Mouse (Mus musculus) limb, embryonic 13.5 days (tissue): ENCODE results near the gene Parp12. TPM values are rescaled to one million over a fixed set of nuclear protein-coding genes. Genes with fewer than 3 reads are reported as not detected.
A peak's percentile ranks its signal among the peaks of the same experiment; 100 is the strongest.

Experiments used
- ATAC-seq: fragments of 200-750 bp; cut with Nextera tagmentation; 2 replicates; pipeline ENCODE4 v1.8.0; 2017; ENCODE audit warnings: low read depth, moderate number of reproducible peaks, moderate TSS enrichment; ENCODE audit not compliant: low FRiP score
- H3K27ac ChIP-seq: fragments of 300-500 bp; sonication (generic); 2 replicates; pipeline ENCODE4 v1.5.1; 2015; ENCODE audit warnings: inconsistent platforms, mild to moderate bottlenecking, moderate library complexity
- H3K27me3 ChIP-seq: fragments of 300-500 bp; sonication (generic); 2 replicates; pipeline ENCODE4 v1.6.1; 2015; ENCODE audit warnings: mild to moderate bottlenecking, inconsistent platforms
- H3K36me3 ChIP-seq: fragments of 300-500 bp; sonication (generic); 2 replicates; pipeline ENCODE4 v1.6.1; 2015; ENCODE audit warnings: inconsistent platforms, mild to moderate bottlenecking, moderate library complexity
- H3K4me1 ChIP-seq: fragments of 300-500 bp; sonication (generic); 2 replicates; pipeline ENCODE4 v1.6.1; 2015; ENCODE audit warnings: inconsistent platforms
- H3K4me2 ChIP-seq: fragments of 300-500 bp; sonication (generic); replicated peaks from 2 replicates; pipeline ENCODE4 v1.6.1; 2015; ENCODE audit warnings: inconsistent platforms, mild to moderate bottlenecking, moderate library complexity
- H3K4me3 ChIP-seq: fragments of 300-500 bp; sonication (generic); 2 replicates; pipeline ENCODE4 v1.5.1; 2015; ENCODE audit warnings: moderate library complexity, mild to moderate bottlenecking, inconsistent platforms
- H3K9ac ChIP-seq: fragments of 300-500 bp; sonication (generic); 2 replicates; pipeline ENCODE4 v1.6.1; 2015; ENCODE audit warnings: mild to moderate bottlenecking, inconsistent platforms
- H3K9me3 ChIP-seq: fragments of 300-500 bp; sonication (generic); 2 replicates; pipeline ENCODE4 v1.6.1; 2016; ENCODE audit warnings: inconsistent platforms
- WGBS: fragments of 180-500 bp; shearing (Covaris S2); methylation state at CpG from one replicate; pipeline ENCODE4 v1.1.7; 2015; 5-methylcytosine and 5-hydroxymethylcytosine counted together
- polyA plus RNA-seq: library from polyadenylated mRNA; unstranded; fragments of >200 nt; fragmentation: Nextera tagmentation; extraction: Ambion mirVana; gene quantifications from 2 replicates; pipeline ENCODE4 v1.2.1, GENCODE M21; 2015

Parp12 gene
- 7.7 and 8.5 TPM in 2 replicates for polyA plus RNA-seq

DNA sequence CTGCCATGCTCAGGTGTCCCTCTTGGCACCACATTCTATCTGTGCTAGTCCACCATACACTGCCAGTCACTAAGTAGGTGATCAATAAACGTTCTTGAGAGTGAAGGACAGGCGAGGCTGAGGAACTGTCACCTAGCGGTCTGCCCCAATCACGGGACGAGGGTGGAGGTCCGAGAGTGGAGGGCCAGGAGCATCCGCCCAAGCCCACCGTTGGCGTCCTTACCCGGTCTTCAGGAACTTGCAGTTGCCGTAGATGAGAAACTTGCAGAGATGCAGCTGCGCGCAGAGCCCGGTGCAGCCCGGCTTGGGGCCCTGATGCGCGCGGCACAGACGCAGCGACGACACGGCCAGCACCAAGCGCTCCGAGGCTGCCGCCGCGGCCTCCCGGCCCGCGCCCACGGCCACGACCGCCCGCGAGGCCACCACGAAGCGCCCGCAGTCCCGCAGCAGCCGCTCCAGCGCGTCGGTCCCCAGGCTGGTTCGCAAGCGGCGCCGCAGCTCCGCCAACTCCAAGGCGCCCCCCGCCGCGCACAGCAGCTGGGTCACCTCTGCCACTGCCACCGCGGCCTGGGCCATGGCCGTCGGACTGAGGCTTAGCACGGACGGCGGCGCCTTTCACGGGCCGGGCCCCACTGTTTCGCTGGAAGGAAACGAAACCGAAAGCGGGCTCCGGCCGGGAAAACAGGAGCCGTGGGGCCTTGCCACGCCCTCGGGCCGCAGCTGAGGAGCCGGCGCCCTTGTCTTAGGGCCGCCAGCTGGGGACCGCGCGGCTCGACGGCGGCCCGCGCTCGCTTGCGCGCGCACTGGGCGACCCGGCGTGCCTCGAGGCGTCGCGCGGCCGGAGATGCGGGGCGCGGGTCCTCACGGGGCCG lies at the start of gene Parp12:
Parp12 (minus strand) TSS at position 766 of the 872 bp plus-strand sequence.
- ATAC-seq = peak; percentile 83
- Histone ChIP-seq H3K27ac (peak within 1 kb of the TSS; percentile 39; the same call in 1 of the 2 replicates), H3K4me1 (no peaks in the 10 kb centered on the region), H3K9ac (peak within 1 kb of the TSS; percentile 86), H3K4me3 (peak within 1 kb of the TSS; percentile 84), H3K4me2 (peak within 1 kb of the TSS; percentile 69), H3K36me3 (no peaks in the 10 kb centered on the region), H3K9me3 (peaks cover 5% of the 10 kb centered on the region), H3K27me3 (peaks cover 62% of the 10 kb centered on the region)
- 2% methylated on average over 99 of the region's 101 CpGs for WGBS

DNA sequence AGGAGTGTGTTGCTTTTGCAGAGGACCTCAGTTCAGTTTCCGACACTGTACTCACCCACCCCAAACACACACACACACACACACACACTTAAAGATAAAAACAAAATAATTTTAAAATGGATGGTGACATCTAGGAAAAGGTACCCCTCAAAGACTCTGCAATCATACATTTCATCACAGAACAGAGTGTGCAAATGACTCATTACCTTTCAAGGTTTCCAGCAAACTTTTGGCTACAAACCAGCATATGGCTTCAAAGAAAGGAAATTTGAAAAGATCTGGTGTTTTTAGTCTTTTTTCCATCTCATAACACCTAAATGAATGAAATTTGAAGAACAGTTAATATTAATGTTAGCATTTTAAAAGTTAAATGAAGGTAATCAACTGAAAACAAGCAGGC lies 46.7 kb upstream of the Parp12 start:
- Histone ChIP-seq H3K36me3 (peaks cover 57% of the 10 kb centered on the region), H3K4me2 (no peak overlapping the region), H3K4me1 (no peaks in the 10 kb centered on the region), H3K9ac (no peak overlapping the region), H3K4me3 (no peak overlapping the region), H3K27ac (no peak overlapping the region), H3K9me3 (no peaks in the 10 kb centered on the region), H3K27me3 (no peaks in the 10 kb centered on the region)
- no peak for ATAC-seq
- 83% methylated on average over 1 of the region's 1 CpGs for WGBS

DNA sequence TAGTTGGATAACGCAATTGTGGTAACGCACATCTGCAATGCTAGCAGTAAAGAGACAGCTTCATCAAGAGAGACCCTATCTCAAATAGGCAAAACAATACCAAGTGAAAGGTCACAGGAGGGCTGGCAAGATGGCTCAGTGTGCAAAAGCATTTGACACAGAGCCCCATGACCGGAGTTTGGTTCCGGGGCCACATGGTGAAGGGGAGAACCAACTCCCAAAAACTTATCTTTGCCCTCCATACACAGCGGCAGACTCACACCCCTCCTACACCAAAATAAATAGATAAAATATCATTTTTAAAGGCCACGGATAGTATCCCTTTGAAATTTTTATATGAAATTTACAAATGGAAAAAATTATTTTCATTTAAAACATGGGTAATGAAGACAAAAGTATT lies 43.8 kb upstream of the Parp12 start:
- no peak overlapping the region for H3K27ac ChIP-seq
- WGBS = 96% methylated on average over 6 of the region's 6 CpGs
- no peaks in the 10 kb centered on the region for H3K27me3 ChIP-seq
- H3K4me2 ChIP-seq = no peak overlapping the region
- H3K36me3 ChIP-seq = peaks cover 51% of the 10 kb centered on the region
- no peaks in the 10 kb centered on the region for H3K9me3 ChIP-seq
- ATAC-seq = no peak
- H3K9ac ChIP-seq = no peak overlapping the region
- no peaks in the 10 kb centered on the region for H3K4me1 ChIP-seq
- no peak overlapping the region for H3K4me3 ChIP-seq

DNA sequence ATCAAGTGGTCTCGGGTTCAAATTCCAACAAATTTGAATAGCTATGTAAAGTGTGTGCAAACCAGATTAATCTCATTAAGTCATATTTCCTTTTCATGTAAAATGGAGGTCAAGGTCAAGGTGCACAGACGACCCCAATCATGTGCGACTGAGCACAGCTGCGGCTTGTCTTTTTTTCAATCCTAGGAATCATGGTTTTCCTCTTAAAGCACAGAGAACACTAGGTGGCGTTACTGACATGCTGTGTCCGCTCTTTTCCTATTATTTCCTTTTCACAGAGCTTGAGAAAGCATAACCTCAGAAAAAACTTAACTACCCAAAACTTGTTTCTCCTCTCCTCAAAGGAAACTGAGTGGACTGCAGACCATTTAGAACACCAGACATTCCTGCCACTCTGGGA lies 27.9 kb upstream of the Parp12 start:
- H3K36me3 ChIP-seq = peaks cover 68% of the 10 kb centered on the region
- 50% methylated on average over 6 of the region's 6 CpGs for WGBS

DNA sequence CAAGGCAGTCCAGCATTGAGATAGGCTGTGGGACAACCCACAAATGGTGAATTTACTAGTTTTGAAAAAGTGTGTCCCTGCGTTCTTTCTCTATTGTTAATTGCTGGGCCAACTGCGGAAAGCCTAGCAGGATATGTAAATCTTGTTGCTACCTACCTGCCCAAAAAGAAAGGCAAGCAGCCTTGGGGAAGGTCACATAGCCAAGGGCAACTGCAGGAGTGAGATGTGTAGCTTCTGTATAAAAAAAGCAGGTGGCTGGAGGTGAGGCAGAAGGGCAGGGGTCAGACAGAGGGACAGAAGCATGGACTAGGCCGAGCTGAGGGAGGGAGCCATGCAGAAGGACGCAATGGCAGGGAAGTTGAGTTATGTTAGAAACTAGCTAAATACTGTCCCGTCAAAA lies 14.4 kb upstream of the Parp12 start:
- ATAC-seq = no peak
- no peaks in the 10 kb centered on the region for H3K27me3 ChIP-seq
- H3K4me2 ChIP-seq = no peak overlapping the region
- H3K4me1 ChIP-seq = no peaks in the 10 kb centered on the region
- 70% methylated on average over 5 of the region's 5 CpGs for WGBS
- no peak overlapping the region for H3K9ac ChIP-seq
- H3K9me3 ChIP-seq = peaks cover 1% of the 10 kb centered on the region
- no peak overlapping the region for H3K27ac ChIP-seq
- H3K36me3 ChIP-seq = peaks cover 21% of the 10 kb centered on the region
- no peak overlapping the region for H3K4me3 ChIP-seq

More for the DNA sequence above, 27.9 kb upstream of the Parp12 start:
- Histone ChIP-seq H3K27me3 (no peaks in the 10 kb centered on the region), H3K4me2 (no peak overlapping the region), H3K9me3 (no peaks in the 10 kb centered on the region), H3K27ac (no peak overlapping the region), H3K4me3 (no peak overlapping the region), H3K9ac (no peak overlapping the region), H3K4me1 (no peaks in the 10 kb centered on the region)
- ATAC-seq = no peak

DNA sequence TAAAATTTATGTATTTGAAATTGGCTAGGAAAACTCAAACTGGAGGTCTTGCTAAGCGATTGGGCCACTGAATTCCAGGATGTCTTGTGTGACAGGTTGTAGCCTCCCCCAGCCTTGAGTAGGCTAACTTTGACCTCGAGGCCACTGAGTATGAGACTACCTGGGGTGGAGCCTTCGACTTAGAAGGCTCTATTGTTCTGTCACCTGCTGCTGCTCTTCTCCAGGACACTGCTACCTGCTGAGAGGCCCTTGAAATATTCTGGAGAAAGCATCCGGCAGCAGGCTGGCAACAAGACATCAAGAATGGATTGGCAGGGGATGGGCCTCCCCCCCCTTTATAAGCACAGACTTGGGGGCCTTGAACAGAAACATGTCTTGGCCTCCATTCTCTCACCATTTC lies 13.3 kb upstream of the Parp12 start:
- Histone ChIP-seq H3K27ac (no peak overlapping the region), H3K4me3 (no peak overlapping the region), H3K4me1 (no peaks in the 10 kb centered on the region), H3K27me3 (no peaks in the 10 kb centered on the region), H3K9me3 (peaks cover 8% of the 10 kb centered on the region), H3K9ac (no peak overlapping the region), H3K36me3 (peaks cover 21% of the 10 kb centered on the region), H3K4me2 (no peak overlapping the region)
- no peak for ATAC-seq
- 48% methylated on average over 4 of the region's 4 CpGs for WGBS

DNA sequence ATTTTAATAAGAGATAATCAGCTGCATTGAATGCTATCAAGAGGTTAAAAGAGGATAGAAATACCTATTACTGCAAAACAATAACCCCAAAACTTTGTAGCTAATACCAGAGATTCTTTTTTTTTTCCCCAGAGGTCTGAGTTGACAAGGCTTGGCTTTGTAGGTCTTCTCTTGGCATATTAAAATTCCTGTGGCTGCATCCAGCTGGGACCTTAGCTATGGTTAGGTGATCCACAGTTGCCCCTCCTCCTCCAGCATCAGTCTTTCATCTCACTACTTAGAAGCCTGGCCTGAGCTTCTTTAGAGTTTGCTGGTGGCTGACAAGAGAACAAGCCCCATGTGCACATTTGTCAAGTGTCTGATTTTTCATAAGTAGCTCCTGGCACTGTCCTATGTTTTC lies 6.6 kb upstream of the Parp12 start:
- H3K9ac ChIP-seq = no peak overlapping the region
- H3K36me3 ChIP-seq = no peaks in the 10 kb centered on the region
- no peak for ATAC-seq
- H3K27me3 ChIP-seq = peaks cover 7% of the 10 kb centered on the region; the same call in 1 of the 2 replicates
- H3K9me3 ChIP-seq = peaks cover 8% of the 10 kb centered on the region
- H3K4me2 ChIP-seq = no peak overlapping the region
- H3K27ac ChIP-seq = no peak overlapping the region
- no peaks in the 10 kb centered on the region for H3K4me1 ChIP-seq
- H3K4me3 ChIP-seq = no peak overlapping the region

DNA sequence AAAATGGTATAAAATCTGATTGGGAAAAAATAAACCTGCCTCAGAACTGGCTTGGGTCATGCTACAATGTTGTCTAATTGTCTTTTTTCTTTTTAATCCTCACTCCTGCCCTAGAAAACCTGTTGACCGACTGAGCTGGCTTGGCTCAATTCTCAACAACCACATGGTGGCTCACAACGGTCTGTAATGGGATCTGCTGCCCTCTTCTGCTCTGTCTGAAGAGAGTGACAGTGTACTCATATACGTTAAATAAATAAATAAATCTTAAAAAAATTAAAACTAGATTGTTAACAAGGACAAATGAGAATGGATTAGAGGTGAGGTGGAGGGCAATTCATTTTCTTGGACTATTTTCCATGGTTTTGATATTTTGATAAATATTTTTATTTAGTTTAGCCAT lies 2.5 kb upstream of the Parp12 start:
- peaks cover 46% of the 10 kb centered on the region for H3K27me3 ChIP-seq
- ATAC-seq = no peak

DNA sequence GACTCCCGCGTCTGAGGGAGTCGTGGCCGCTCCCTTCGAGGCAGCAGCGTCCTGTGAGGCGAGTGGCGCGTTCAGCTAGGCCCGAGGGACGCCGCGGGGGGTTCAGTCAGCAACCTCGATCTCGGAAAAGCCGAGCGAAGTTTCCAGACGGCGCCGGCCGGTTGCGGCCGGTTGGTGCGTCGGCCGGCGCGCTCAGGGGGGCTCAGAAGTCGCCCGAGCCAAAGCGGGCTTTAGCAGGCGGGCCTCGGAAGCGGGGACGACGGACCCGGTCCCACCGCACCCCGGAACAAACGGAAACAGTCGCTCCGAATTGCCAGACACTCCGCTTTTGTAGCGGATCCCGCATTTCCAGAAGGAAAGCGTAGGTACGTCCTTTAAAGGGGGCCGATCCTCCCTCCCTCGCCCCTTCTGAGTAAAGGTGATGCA lies 320 bp upstream of the Parp12 start:
- WGBS = 9% methylated on average over 47 of the region's 49 CpGs
- ATAC-seq = peak; percentile 30; the same call in 1 of the 2 replicates
- peak overlapping the region; percentile 69 for H3K4me2 ChIP-seq
- no peaks in the 10 kb centered on the region for H3K36me3 ChIP-seq
- peak overlapping the region; percentile 84 for H3K4me3 ChIP-seq
- no peak overlapping the region for H3K27ac ChIP-seq
- H3K9ac ChIP-seq = peak overlapping the region; percentile 86
- H3K4me1 ChIP-seq = no peaks in the 10 kb centered on the region
- H3K9me3 ChIP-seq = peaks cover 5% of the 10 kb centered on the region
- peaks cover 62% of the 10 kb centered on the region for H3K27me3 ChIP-seq

More for the DNA sequence above, 2.5 kb upstream of the Parp12 start:
- no peaks in the 10 kb centered on the region for H3K36me3 ChIP-seq
- peaks cover 5% of the 10 kb centered on the region for H3K9me3 ChIP-seq
- 57% methylated on average over 3 of the region's 3 CpGs for WGBS
- no peak overlapping the region for H3K9ac ChIP-seq
- no peak overlapping the region for H3K4me3 ChIP-seq
- no peak overlapping the region for H3K27ac ChIP-seq
- no peaks in the 10 kb centered on the region for H3K4me1 ChIP-seq
- H3K4me2 ChIP-seq = no peak overlapping the region

DNA sequence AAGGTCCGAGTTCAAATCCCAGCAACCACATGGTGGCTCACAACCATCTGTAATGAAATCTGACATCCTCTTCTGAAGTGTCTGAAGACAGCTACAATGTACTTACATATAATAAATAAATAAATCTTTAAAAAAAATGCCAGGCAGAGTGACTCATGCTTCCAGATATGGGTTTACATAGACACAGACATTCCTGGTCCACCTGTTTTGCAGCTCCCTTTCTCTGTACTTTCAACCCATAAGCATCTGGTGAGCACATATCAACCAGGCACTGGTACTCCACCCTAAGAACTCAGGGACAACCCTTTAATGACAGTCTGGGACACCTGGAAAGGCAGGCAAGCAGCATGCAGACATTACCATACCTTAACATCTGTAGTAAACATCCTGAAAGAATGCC lies 2.7 kb downstream of the Parp12 start:
- H3K9me3 ChIP-seq = peaks cover 5% of the 10 kb centered on the region
- no peak overlapping the region for H3K27ac ChIP-seq
- no peak overlapping the region for H3K4me3 ChIP-seq
- no peak for ATAC-seq
- H3K4me1 ChIP-seq = no peaks in the 10 kb centered on the region
- peaks cover 62% of the 10 kb centered on the region for H3K27me3 ChIP-seq
- WGBS = 81% methylated on average over 1 of the region's 1 CpGs
- H3K9ac ChIP-seq = no peak overlapping the region
- H3K36me3 ChIP-seq = no peaks in the 10 kb centered on the region
- no peak overlapping the region for H3K4me2 ChIP-seq

DNA sequence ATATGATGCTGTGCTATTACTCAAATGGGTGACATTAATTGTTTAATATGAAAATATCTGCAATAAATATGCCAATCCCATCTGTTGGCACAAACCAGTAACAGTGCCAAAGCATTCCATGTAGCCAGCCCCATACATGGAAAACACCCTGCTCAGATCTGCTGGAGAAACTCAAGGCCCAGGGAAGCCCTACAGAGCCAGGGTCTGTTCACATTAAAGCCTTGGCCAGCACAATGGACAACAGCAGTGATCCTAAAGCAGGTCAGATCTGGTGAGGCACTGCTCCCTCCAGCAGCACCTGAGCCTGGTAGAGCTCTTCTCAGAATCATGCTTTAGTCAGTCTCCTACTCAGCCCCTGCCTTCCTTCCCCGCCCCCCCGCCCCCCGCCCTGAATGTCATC lies 5.0 kb downstream of the Parp12 start:
- H3K27ac ChIP-seq = no peak overlapping the region
- H3K4me2 ChIP-seq = no peak overlapping the region
- ATAC-seq = no peak
- peaks cover 41% of the 10 kb centered on the region for H3K27me3 ChIP-seq
- 86% methylated on average over 3 of the region's 3 CpGs for WGBS
- no peak overlapping the region for H3K4me3 ChIP-seq
- no peak overlapping the region for H3K9ac ChIP-seq
- no peaks in the 10 kb centered on the region for H3K9me3 ChIP-seq
- H3K36me3 ChIP-seq = no peaks in the 10 kb centered on the region
- no peaks in the 10 kb centered on the region for H3K4me1 ChIP-seq

DNA sequence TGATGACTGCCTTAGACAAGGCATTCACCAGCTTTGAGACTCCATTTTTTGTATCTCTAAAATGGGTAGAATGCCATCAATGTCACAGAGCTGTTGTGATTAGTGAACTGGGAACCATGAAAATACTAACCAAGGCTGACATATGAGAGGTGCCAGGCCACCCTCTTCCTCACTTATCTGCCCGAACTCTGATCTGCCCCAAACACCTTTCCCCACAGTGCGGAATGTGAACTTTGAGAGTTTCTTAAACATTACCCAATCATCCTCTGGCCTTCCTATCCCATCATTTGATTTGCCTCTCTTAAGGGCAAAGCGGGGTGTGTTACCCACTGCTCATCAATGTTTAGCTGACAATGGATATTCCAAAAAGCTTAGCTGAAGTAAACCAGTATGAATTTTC lies 5.4 kb downstream of the Parp12 start:
- Histone ChIP-seq H3K9ac (no peak overlapping the region), H3K27me3 (peaks cover 37% of the 10 kb centered on the region), H3K27ac (no peak overlapping the region), H3K4me3 (no peak overlapping the region), H3K4me1 (no peaks in the 10 kb centered on the region), H3K9me3 (no peaks in the 10 kb centered on the region), H3K4me2 (no peak overlapping the region), H3K36me3 (no peaks in the 10 kb centered on the region)
- 94% methylated on average over 3 of the region's 3 CpGs for WGBS
- ATAC-seq = no peak

DNA sequence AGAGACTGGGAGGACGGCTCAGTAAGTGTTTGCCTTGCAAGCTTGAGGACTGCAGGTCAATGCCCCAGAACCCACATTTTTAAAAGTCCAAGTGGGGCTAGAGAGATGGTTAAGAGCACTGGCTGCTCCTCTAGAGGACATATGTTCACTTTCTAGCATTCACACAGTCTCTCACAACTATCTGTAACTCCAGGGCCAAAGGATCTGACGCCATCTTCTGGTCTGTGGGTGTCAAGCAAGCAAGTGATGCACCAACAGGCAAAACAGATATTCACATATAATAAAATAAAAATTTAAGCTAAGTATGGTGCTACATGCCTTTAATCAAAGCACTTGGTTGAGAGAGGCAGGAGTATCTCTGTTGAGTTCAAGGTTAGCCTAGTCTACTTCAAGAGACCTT lies 11.3 kb downstream of the Parp12 start:
- Histone ChIP-seq H3K4me3 (no peak overlapping the region), H3K27ac (no peak overlapping the region), H3K36me3 (no peaks in the 10 kb centered on the region; the same call in 1 of the 2 replicates), H3K9me3 (no peaks in the 10 kb centered on the region), H3K27me3 (no peaks in the 10 kb centered on the region), H3K9ac (no peak overlapping the region), H3K4me2 (no peak overlapping the region), H3K4me1 (no peaks in the 10 kb centered on the region)
- WGBS = 67% methylated on average over 2 of the region's 2 CpGs
- ATAC-seq = no peak
